Comparison of ENCODE assay signal across 8 mouse cellular contexts in the genomic region with DNA sequence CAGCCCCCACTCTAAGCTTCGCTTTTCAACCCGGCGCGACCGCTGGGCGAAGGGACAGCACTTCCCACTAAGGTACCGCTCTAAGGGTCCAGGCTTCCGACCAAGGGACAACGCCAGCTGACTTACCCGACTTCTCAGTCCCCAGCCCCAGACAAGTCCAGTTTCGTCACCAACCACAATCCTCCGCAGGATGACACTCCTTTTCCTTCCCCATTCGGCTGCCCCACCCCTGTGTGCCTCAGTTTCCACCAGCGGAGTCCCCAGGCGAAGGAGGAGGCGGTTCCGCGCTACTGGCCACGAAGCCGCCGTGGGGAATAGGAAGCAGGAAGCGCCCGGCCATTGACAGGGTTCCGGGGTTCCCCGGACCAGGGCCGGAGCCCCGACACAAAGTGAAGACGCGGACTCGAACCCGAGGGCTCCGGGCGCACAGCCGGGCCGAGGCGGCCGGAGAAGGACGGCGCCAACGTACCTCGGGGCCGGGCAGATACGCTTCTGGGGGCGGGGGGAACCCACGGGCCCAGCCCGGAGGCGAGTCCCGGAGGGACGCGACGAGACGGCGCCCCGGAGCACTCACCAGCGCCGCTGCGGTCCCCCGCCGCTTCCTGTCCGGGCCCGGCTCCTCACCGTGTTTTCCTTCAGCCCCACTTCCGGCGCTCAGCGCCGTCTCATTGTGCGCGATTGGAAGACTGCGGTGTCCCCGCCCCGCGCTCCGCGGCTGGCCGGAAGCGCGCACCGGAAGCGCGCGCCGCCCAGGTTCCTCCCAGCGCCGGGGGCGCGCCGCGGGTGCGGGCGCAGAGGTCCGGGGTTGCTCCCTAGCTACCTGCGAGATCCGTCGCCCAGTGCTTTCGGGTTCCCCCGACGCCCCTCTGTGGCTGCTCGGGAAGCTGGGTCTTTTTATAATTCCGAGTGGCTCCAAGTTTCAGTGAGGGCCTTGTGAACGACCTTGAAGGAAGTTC. TPM values are rescaled to one million over a fixed set of nuclear protein-coding genes. Genes with fewer than 3 reads are reported as not detected.
DNase-seq lines count a peak whose midpoint lies in the region; ATAC-seq and TF ChIP-seq lines count a peak whose summit lies in the region.

Gene Tut7 (minus strand): TSS at position 641 of the 956 bp plus-strand sequence.

- TF ChIP-seq POLR2A in MEL (IDR thresholded peaks at IDR 0.05; ENCODE audit: control insufficient read depth in 1 of 2, insufficient read depth in 1 of 2, low read depth in 1 of 2, low read length in 2 of 2, poor library complexity in 1 of 2) = peak; percentile 86 to 95
- peak; percentile 80 for TF ChIP-seq POLR2A in cerebellum, adult 2 months (IDR thresholded peaks at IDR 0.05; ENCODE audit: borderline replicate concordance, insufficient read depth, low read length)

- TF ChIP-seq CTCF in MEL (IDR thresholded peaks at IDR 0.05 in 2 of 3, conservative IDR thresholded peaks at IDR 0.05 in 1 of 3; ENCODE audit: control insufficient read depth in 1 of 3, insufficient read depth in 1 of 3, low read depth in 2 of 3, low read length in 3 of 3, poor library complexity in 1 of 3, severe bottlenecking in 1 of 3) = peak in 1 of 3 experiments; percentile 30; a peak in 2 of 6 replicates
- TF ChIP-seq CTCF in cerebellum, adult 2 months (IDR thresholded peaks at IDR 0.05; ENCODE audit: borderline replicate concordance, insufficient read depth, low read depth, low read length) = no peak

- H3K9ac ChIP-seq in MEL (ENCODE audit: control insufficient read depth, low read depth, low read length, poor library complexity, severe bottlenecking) = peak within 1 kb of the TSS; percentile 96
- H3K9ac ChIP-seq in lung, embryonic 16.5 days (ENCODE audit: low read length) = peak within 1 kb of the TSS; percentile 97

- H3K79me2 ChIP-seq in MEL (ENCODE audit: control insufficient read depth, insufficient read depth, low read length, poor library complexity) = peaks cover 48% of the 10 kb centered on the region

- TF ChIP-seq EP300 in MEL (IDR thresholded peaks at IDR 0.05; ENCODE audit: low read depth in 1 of 2, low read length in 2 of 2) = peak in 1 of 2 experiments; percentile 58; a peak in 2 of 4 replicates

- H3K4me1 ChIP-seq in MEL (ENCODE audit: control insufficient read depth in 1 of 2, insufficient read depth in 2 of 2, low read length in 2 of 2) = peaks cover 15 to 26% of the 10 kb centered on the region in 2 experiments
- peaks cover 14% of the 10 kb centered on the region for H3K4me1 ChIP-seq in cerebellum, adult 2 months (ENCODE audit: control insufficient read depth, insufficient read depth, low read length)
- H3K4me1 ChIP-seq in lung, embryonic 16.5 days (replicated peaks; ENCODE audit: control insufficient read depth, insufficient read depth, low read length) = peaks cover 24% of the 10 kb centered on the region

- no peaks in the 10 kb centered on the region for H3K27me3 ChIP-seq in MEL (ENCODE audit: control insufficient read depth in 1 of 2, insufficient read depth in 2 of 2, low read length in 2 of 2)
- no peaks in the 10 kb centered on the region for H3K27me3 ChIP-seq in cerebellum, adult 2 months (ENCODE audit: control insufficient read depth, insufficient read depth, low read length)
- H3K27me3 ChIP-seq in lung, embryonic 16.5 days (ENCODE audit: control insufficient read depth, insufficient read depth, low read depth, low read length) = no peaks in the 10 kb centered on the region

- peak within 1 kb of the TSS; percentile 66 for H3K4me2 ChIP-seq in lung, embryonic 16.5 days (ENCODE audit: low read depth, low read length)

- peak within 1 kb of the TSS; percentile 80 to 82 for H3K4me3 ChIP-seq in MEL (ENCODE audit: control insufficient read depth in 1 of 2, insufficient read depth in 1 of 2, low read depth in 2 of 2, low read length in 2 of 2)
- H3K4me3 ChIP-seq in cerebellum, adult 2 months (replicated peaks; ENCODE audit: insufficient read depth, low read depth, low read length) = peak within 1 kb of the TSS; percentile 90
- H3K4me3 ChIP-seq in lung, embryonic 16.5 days (ENCODE audit: low read length) = peak within 1 kb of the TSS; percentile 100

- H3K9me3 ChIP-seq in MEL (replicated peaks; ENCODE audit: insufficient read depth, low read length) = no peaks in the 10 kb centered on the region
- no peaks in the 10 kb centered on the region for H3K9me3 ChIP-seq in lung, embryonic 16.5 days (ENCODE audit: control insufficient read depth, low read length)

- WGBS in cerebellum, adult 2 months = under 1% methylated on average over 98 of the region's 100 CpGs
- under 1% methylated on average over 82 of the region's 100 CpGs for WGBS in lung, embryonic 16.5 days

- peak; percentile 63 to 79 for ATAC-seq in hematopoietic stem cell, adult 5-6 weeks (replicated peaks in 1 of 2; ENCODE audit: insufficient read depth in 1 of 2, low FRiP score in 2 of 2, low TSS enrichment in 1 of 2, low read depth in 1 of 2, poor library complexity in 2 of 2, severe bottlenecking in 2 of 2)
- ATAC-seq in lung, embryonic 16.5 days (ENCODE audit: low read depth) = peak; percentile 98

- no peak for TF ChIP-seq RAD21 in MEL (IDR thresholded peaks at IDR 0.05; ENCODE audit: low read depth, low read length)

- H3K27ac ChIP-seq in MEL (ENCODE audit: control insufficient read depth, low read depth, low read length) = peak within 1 kb of the TSS; percentile 93
- peak within 1 kb of the TSS; percentile 85 for H3K27ac ChIP-seq in cerebellum, adult 2 months (ENCODE audit: insufficient read depth, low read length)
- H3K27ac ChIP-seq in lung, embryonic 16.5 days (ENCODE audit: low read length) = peak within 1 kb of the TSS; percentile 95

- peak; percentile 96 for DNase-seq in MEL (ENCODE audit: low read depth, low spot score)
- DNase-seq in cerebellum, adult 2 months = peak; percentile 92 to 94
- peak; percentile 98 for DNase-seq in forelimb bud, embryonic 11.5 days (ENCODE audit: low read depth, low spot score)
- peak; percentile 80 for DNase-seq in layer of hippocampus, adult 9-10 months (ENCODE audit: low spot score)
- DNase-seq in ovary, postnatal 10 days (ENCODE audit: low spot score) = peak; percentile 79
- peak; percentile 91 for DNase-seq in thymus, postnatal 10 days (ENCODE audit: low spot score in 2 of 2)

- H3K36me3 ChIP-seq in MEL (ENCODE audit: control insufficient read depth in 1 of 2, insufficient read depth in 2 of 2, low read length in 2 of 2) = peaks cover 4 to 27% of the 10 kb centered on the region in 2 experiments
- 0 out of 2 replicates have a peak, but pooled peaks cover 4% of the 10 kb centered on the region for H3K36me3 ChIP-seq in lung, embryonic 16.5 days (ENCODE audit: control insufficient read depth, insufficient read depth, low read length)

TF ChIP-seq in MEL, 35 proteins besides CTCF, POLR2A, EP300 and RAD21 (continues in another document):
- TF ChIP-seq TAL1 (IDR thresholded peaks at IDR 0.05; ENCODE audit: low read length) = no peak
- peak; percentile 64; the same call in 1 of the 2 replicates for TF ChIP-seq KAT2A (conservative IDR thresholded peaks at IDR 0.05; ENCODE audit: low read depth, low read length)
- peak; percentile 69; the same call in 1 of the 2 replicates for TF ChIP-seq POLR2AphosphoS2 (IDR thresholded peaks at IDR 0.05; ENCODE audit: low read length)
- TF ChIP-seq CHD1 (IDR thresholded peaks at IDR 0.05; ENCODE audit: low read depth, low read length) = peak; percentile 87; the same call in 1 of the 2 replicates
- no peak for TF ChIP-seq POLR2AphosphoS5 (IDR thresholded peaks at IDR 0.05; ENCODE audit: borderline replicate concordance, low read depth, low read length)
- TF ChIP-seq MYC (IDR thresholded peaks at IDR 0.05; ENCODE audit: low read depth, low read length) = no peak
- no peak for TF ChIP-seq BHLHE40 (IDR thresholded peaks at IDR 0.05; ENCODE audit: borderline replicate concordance, low read depth, low read length)
- TF ChIP-seq MAX (IDR thresholded peaks at IDR 0.05; ENCODE audit: low read length) = peak; percentile 7
- TF ChIP-seq ZC3H11A (IDR thresholded peaks at IDR 0.05; ENCODE audit: low read depth, low read length) = no peak
- TF ChIP-seq USF2 (IDR thresholded peaks at IDR 0.05; ENCODE audit: borderline replicate concordance in 1 of 2, insufficient read depth in 1 of 2, low read depth in 1 of 2, low read length in 2 of 2) = no peak
- TF ChIP-seq MEF2A (IDR thresholded peaks at IDR 0.05; ENCODE audit: extremely low read depth, insufficient replicate concordance, low read depth, low read length, poor library complexity, severe bottlenecking) = 0 out of 2 replicates have a peak, but pooled peaks have one; percentile 43
- TF ChIP-seq SMC3 (IDR thresholded peaks at IDR 0.05; ENCODE audit: low read depth, low read length) = no peak; the same call in 1 of the 2 replicates
- peak; percentile 43; the same call in 1 of the 2 replicates for TF ChIP-seq NRF1 (IDR thresholded peaks at IDR 0.05; ENCODE audit: insufficient read depth, low read depth, low read length, poor library complexity, severe bottlenecking)
- 0 out of 2 replicates have a peak, but pooled peaks have one; percentile 32 for TF ChIP-seq RCOR1 (IDR thresholded peaks at IDR 0.05; ENCODE audit: low read depth, low read length)
- peak; percentile 86 for TF ChIP-seq MAZ (IDR thresholded peaks at IDR 0.05; ENCODE audit: low read depth, low read length)
- TF ChIP-seq MAFK (IDR thresholded peaks at IDR 0.05; ENCODE audit: borderline replicate concordance, low read depth, low read length) = no peak
- TF ChIP-seq MYB (IDR thresholded peaks at IDR 0.05; ENCODE audit: low read depth, low read length) = 0 out of 2 replicates have a peak, but pooled peaks have one; percentile 30
- peak; percentile 92 for TF ChIP-seq SIN3A (IDR thresholded peaks at IDR 0.05; ENCODE audit: low read length)
- TF ChIP-seq ZMIZ1 (IDR thresholded peaks at IDR 0.05; ENCODE audit: low read depth, low read length) = peak; percentile 89
- no peak for TF ChIP-seq ZKSCAN1 (IDR thresholded peaks at IDR 0.05; ENCODE audit: low read depth, low read length)
- peak; percentile 79 for TF ChIP-seq MXI1 (IDR thresholded peaks at IDR 0.05; ENCODE audit: low read depth, low read length)
- TF ChIP-seq ELF1 (IDR thresholded peaks at IDR 0.05; ENCODE audit: low read depth, low read length) = peak; percentile 90
- peak; percentile 91 for TF ChIP-seq NELFE (IDR thresholded peaks at IDR 0.05; ENCODE audit: low read depth, low read length)
- no peak for TF ChIP-seq CHD2 (IDR thresholded peaks at IDR 0.05; ENCODE audit: low read length)
- no peak; the same call in none of the 2 replicates for TF ChIP-seq TBP (IDR thresholded peaks at IDR 0.05; ENCODE audit: low read depth, low read length)

RNA-seq across cellular contexts. Expression of gene Tut7, which starts in this region (rescaled TPM):
- total RNA-seq in MEL (2012; rRNA removed) = 38.1 and 47.7 TPM in 2 replicates
- 100 to 1,000 TPM in 1 of 2 experiments, 10 to 100 TPM in 1; 53.8 to 135 TPM for polyA plus RNA-seq in MEL (2012; ENCODE audit: insufficient read depth in 1 of 2, insufficient read length in 2 of 2, low read depth in 1 of 2, low replicate concordance in 2 of 2, missing spikeins in 1 of 2)
- polyA plus RNA-seq in cerebellum, adult 2 months (2012; rRNA removed) = 35.5 and 36.5 TPM in 2 replicates
- 207 and 246 TPM in 2 replicates for total RNA-seq in hematopoietic stem cell, adult 5-6 weeks (2017)
- 46.8 and 50.7 TPM in 2 replicates for polyA plus RNA-seq in lung, embryonic 16.5 days (2015; fragmentation: Nextera tagmentation; extraction: Ambion mirVana)

Comparison
In these comparisons a context has a peak if more than half of its experiments do, and no peak if none do; other contexts are left out.
1. Peak in every context shown above with its lines: DNase-seq, ATAC-seq, H3K4me3 ChIP-seq and H3K27ac ChIP-seq.